Mouse (Mus musculus): ENCODE measurements around the gene Neurl1b. TPM values are rescaled to one million over a fixed set of nuclear protein-coding genes. Genes with fewer than 3 reads are reported as not detected.

The Neurl1b gene
- polyA plus RNA-seq, 1 experiment = 0.99 TPM

DNA sequence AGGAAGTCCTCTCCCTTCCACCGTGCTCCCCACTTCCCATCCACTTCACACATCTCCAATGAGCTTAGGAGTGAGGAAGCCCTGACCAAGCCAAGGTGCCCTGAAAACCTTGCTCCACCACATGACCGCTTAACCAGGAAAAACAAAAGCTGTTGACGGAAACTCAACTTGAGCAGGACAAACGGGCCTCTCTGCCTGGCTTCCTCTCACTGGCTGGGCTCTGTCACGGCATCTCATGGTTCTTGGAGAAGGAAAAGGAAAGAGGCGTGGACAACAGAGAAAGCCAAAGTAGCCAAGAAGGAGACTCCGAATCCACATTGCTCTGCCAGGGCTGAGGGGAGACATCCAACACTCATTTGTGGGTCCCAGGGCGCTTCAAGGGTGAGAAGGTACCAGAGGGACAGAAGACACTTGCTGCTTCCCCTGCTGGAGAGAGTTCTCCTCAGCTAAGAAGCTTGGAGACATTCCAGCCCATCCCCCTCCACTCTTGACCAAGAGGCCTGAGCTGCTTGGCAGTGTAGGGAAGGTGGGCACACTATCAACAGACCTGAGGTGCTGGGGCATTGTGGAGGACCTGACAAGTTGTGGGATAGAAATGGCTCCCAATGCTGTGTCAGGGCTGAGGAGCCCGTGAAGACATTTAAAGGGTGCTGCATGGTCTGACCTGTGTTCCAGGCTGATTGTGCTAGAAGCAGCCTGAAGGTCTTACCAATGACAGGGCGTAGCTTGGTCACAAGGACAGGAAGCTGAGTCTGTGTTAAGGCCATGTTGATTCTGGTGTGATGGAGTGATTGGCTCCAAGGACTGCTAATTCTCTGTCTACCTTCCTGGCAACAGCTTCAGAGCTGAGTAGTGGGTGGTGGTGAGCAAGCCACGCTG lies 29.1 kb upstream of the Neurl1b start:
- Histone ChIP-seq H3K4me1 (ENCODE audit: control insufficient read depth, insufficient read depth, insufficient read length, low read length) (peaks cover 63% of the 10 kb centered on the region), H3K4me3 (ENCODE audit: insufficient read depth, low read depth, low read length) (peak overlapping the region; percentile 41), H3K27ac (replicated peaks; ENCODE audit: low read depth, low read length) (peak overlapping the region; percentile 100)

DNA sequence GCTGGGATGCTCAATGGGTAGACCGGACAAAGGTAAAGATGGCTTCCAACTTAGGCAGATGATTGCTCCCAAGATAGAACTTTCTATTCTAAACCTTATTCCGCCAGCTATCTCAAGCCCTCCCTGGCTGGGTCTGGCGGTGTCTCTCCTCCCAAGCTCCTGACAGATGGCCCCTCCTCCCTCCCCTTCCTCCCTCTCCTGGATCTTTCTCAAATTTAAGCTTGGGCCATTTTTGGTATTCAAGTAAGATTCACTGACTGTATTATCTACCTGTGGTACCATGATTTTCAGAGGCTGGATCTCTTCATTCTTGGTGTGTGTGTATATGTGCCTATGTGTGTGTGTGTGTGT lies 28.5 kb upstream of the Neurl1b start:
- H3K4me1 ChIP-seq (ENCODE audit: control insufficient read depth, insufficient read depth, insufficient read length, low read length) = peaks cover 66% of the 10 kb centered on the region
- H3K27ac ChIP-seq (replicated peaks; ENCODE audit: low read depth, low read length) = peak overlapping the region; percentile 92
- 0 out of 2 replicates have a peak overlapping the region, but pooled peaks have one; percentile 9 for H3K4me3 ChIP-seq (ENCODE audit: insufficient read depth, low read depth, low read length)

DNA sequence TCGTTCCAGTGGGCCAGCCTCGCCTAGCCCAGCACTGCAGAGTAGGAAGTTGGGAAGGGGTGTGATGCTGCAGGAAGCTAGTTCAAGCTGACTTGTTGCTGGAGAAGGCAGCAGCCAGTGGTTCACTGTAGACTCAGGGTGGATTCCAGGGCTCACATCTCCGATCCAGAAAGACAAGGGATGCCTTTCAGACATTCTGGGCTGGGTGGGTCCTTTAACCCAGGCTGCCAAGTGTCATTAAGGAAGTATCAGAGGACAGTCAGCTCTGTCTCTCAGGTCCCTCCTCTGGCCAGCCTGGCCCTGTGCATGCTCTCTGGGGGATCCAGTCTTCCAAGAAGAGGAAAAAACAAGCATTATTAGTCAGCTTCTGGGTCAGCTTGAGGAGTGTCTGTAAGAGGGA lies 26.5 kb upstream of the Neurl1b start:
- H3K4me3 ChIP-seq (ENCODE audit: insufficient read depth, low read depth, low read length) = no peak overlapping the region
- H3K27ac ChIP-seq (replicated peaks; ENCODE audit: low read depth, low read length) = peak overlapping the region; percentile 66
- H3K4me1 ChIP-seq (ENCODE audit: control insufficient read depth, insufficient read depth, insufficient read length, low read length) = peaks cover 50% of the 10 kb centered on the region

DNA sequence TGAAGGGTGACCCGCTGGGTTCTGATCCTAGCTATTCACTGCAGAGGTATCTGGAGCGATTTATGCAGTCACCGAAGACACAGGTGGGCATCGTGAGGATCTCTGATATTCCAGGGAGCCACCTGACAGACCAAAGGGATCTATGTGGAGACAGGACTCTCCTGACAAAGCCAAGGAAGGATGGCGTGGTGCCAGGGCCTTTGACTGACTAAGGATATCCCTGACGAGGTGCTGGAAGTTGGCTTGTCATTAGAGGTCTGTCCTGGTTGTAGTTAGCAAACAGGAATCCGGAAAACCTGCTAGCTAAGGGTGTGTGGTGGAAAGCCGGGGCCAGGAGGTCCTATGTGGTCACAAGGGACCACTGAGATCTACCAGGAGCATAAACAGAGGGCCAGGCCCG lies 25.4 kb upstream of the Neurl1b start:
- H3K4me3 ChIP-seq (ENCODE audit: insufficient read depth, low read depth, low read length) = no peak overlapping the region
- H3K4me1 ChIP-seq (ENCODE audit: control insufficient read depth, insufficient read depth, insufficient read length, low read length) = peaks cover 42% of the 10 kb centered on the region
- peak overlapping the region; percentile 91 for H3K27ac ChIP-seq (replicated peaks; ENCODE audit: low read depth, low read length)

DNA sequence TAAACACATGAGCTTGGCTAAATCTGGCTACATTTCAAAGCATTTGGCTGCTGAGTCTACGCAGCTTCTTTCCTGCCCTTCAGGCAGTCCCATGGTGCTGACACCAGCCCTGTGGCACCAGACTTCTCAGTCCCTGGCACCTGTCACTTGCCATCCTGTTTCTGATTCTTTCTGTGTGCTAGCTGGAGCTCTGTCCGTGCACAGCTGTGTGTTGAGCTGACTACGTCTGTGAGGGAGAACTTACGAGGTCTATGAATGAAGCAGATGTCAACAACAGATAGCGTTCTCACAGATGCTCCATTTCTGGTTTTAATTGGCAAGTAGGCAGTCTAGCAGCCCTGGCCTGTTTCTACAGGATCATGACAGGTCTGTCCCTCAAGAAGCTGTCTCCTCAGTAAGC lies 24.0 kb upstream of the Neurl1b start:
- Histone ChIP-seq H3K4me1 (ENCODE audit: control insufficient read depth, insufficient read depth, insufficient read length, low read length) (peaks cover 39% of the 10 kb centered on the region), H3K27ac (replicated peaks; ENCODE audit: low read depth, low read length) (no peak overlapping the region), H3K4me3 (ENCODE audit: insufficient read depth, low read depth, low read length) (no peak overlapping the region)

DNA sequence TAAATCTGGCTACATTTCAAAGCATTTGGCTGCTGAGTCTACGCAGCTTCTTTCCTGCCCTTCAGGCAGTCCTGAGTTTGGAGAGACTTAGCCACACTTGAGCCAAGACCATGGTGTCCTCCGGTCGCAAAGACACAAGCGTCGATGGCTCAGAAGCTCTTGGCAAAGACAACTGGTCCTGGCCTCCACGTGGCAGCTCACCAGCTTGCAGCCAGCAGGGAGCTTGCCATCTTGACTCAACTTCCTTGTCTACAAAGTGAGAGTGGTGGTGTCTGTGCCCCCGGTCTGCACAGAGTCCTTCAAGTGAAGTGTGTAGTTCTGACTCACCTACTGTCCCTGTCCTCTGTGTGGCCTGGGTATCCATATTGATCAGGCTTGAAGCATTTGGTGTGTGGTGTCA lies 22.3 kb upstream of the Neurl1b start:
- peaks cover 32% of the 10 kb centered on the region for H3K4me1 ChIP-seq (ENCODE audit: control insufficient read depth, insufficient read depth, insufficient read length, low read length)

DNA sequence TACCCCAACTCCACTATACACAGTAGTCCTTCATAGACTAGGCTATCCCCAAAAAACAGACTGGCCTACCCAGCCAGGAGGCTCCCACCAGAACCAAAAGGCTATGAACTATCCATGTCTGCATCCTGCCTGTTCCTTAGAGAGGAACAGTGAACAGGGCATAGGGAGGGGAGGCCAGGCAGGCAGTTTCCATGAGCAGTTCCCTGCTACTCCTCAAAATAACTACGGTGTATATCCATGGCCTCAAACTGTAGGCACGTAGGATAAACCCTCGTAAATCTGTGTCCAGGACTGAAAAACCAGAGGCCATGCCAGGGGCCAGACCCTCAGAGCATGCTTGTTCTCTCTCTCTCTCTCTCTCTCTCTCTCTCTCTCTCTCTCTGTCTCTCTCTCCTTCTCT lies 17.9 kb upstream of the Neurl1b start:
- peak overlapping the region; percentile 82 for H3K27ac ChIP-seq (replicated peaks; ENCODE audit: low read depth, low read length)
- H3K4me3 ChIP-seq (ENCODE audit: insufficient read depth, low read depth, low read length) = no peak overlapping the region
- peaks cover 8% of the 10 kb centered on the region for H3K4me1 ChIP-seq (ENCODE audit: control insufficient read depth, insufficient read depth, insufficient read length, low read length)

More for the DNA sequence above, 22.3 kb upstream of the Neurl1b start:
- H3K4me3 ChIP-seq (ENCODE audit: insufficient read depth, low read depth, low read length) = no peak overlapping the region
- H3K27ac ChIP-seq (replicated peaks; ENCODE audit: low read depth, low read length) = no peak overlapping the region

DNA sequence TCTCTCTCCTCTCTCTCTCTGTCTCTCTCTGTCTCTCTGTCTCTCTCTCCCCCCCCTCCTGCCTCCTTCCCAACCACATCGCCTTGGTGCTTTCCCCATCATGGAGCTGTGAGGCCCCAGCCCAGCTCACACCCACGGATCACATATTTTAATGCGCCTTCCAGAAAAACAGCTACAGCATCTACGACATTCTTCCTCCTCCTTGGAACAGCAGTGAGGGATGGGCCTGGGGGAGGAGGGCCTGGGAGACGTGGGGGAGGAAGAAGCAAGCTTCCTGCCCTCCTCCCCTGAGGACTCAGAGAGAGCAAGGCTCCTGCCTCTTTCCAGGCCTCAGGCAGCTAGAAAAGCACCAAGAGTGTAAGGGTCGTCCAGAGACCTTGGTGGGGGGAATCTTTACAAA lies 17.3 kb upstream of the Neurl1b start:
- H3K4me1 ChIP-seq (ENCODE audit: control insufficient read depth, insufficient read depth, insufficient read length, low read length) = peaks cover 8% of the 10 kb centered on the region
- H3K27ac ChIP-seq (replicated peaks; ENCODE audit: low read depth, low read length) = peak overlapping the region; percentile 86
- no peak overlapping the region for H3K4me3 ChIP-seq (ENCODE audit: insufficient read depth, low read depth, low read length)

DNA sequence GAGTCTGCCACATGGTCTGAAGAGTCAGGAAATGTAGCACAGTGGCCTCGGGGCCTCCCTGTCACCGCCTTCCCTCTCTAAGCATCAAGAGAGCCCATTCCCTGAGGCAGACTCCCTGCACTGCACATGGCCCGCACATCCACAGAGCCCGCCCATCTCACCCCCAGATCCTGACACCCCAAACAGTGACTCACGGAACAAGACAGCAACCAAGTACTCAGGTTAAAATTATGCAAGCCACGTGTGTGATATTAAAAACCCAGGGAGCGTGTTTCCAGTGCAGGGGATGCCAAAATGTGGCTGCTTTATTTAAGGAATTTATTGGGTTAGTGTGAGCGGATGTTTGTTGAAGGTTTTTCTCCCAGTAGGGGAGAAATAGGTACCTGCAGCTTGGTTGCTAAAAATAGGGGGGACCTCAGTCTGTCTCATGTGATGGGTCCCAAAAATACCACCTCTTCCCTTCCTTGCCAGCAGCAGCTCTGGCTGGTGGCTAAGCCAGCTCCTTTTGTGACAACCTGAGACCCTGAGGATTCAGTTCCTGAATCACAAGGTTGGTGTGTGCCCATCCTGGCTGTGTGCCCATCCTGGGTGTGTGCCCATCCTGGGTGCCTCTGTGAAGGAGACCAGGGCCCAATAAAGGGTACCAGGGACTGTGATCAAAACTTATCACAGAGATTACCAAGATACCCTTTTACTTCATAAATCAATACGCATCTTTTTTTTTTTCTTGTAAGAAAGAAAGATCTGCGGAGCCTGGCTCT lies 9.1 kb upstream of the Neurl1b start:
- Histone ChIP-seq H3K4me3 (ENCODE audit: insufficient read depth, low read depth, low read length) (no peak overlapping the region), H3K27ac (replicated peaks; ENCODE audit: low read depth, low read length) (no peak overlapping the region), H3K4me1 (ENCODE audit: control insufficient read depth, insufficient read depth, insufficient read length, low read length) (no peaks in the 10 kb centered on the region)

DNA sequence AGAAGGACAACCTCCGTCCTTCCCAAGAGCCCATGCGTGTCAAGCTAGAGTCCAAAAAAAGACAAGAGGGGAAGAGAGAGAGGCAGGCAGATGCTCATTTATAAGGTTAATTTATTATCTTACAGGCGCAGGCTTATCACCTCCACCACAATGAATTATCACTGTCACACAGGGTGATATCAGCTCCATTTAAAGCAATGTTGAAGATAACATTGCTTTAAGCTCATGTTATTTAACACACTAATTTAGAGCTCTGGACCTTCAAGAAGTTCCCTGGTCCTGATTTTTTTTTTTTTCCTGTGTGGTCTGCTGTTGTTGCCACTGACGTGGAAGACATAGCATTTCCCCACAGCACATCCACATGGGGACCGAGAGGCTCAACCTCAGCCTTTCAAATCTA lies 1.7 kb upstream of the Neurl1b start:
- no peak overlapping the region for H3K27ac ChIP-seq (replicated peaks; ENCODE audit: low read depth, low read length)
- no peak overlapping the region for H3K4me3 ChIP-seq (ENCODE audit: insufficient read depth, low read depth, low read length)
- peaks cover 3% of the 10 kb centered on the region; the same call in 1 of the 2 replicates for H3K4me1 ChIP-seq (ENCODE audit: control insufficient read depth, insufficient read depth, insufficient read length, low read length)

DNA sequence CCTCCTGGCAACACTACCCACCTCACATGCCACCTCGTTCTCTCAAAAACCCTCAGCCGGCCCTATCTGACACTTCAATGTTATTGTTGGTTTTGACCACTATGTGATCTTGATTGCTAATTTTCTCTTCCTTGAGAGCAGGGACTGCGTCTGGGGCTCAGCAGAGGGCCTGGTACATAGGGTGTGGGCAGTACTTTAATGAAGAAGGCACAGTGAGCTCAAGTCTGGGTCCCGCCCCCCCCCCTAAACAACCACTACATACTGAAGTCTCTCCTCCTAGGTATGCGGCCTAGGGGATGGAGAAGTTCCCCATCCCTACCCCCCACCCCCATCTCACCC lies 476 bp upstream of the Neurl1b start:
- Histone ChIP-seq H3K27ac (replicated peaks; ENCODE audit: low read depth, low read length) (no peak overlapping the region), H3K4me1 (ENCODE audit: control insufficient read depth, insufficient read depth, insufficient read length, low read length) (peaks cover 10% of the 10 kb centered on the region), H3K4me3 (ENCODE audit: insufficient read depth, low read depth, low read length) (peak overlapping the region; percentile 66)

DNA sequence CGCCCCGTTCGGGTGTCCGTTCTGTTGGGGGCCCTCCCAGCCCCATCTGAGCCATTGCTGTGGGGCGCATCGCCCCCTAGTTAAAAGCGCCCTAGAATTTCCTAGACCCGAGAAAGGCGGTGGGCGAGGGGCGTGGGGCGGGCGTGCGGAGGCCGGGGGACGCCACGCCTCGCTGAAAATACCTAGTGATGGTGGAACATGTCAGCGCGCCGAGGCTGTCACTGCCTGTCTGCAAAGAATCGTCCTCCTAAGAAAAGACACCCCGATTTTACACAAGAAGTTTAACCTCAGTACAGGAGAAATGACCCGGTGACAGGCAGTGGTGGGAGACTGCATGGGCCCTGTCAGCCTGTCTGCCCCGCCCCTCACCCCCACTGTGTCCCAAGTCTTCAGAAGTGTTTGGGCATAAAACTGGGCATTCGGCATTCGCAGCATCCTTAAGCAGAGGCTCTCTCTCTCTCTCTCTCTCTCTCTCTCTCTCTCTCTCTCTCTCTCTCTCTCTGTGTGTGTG lies 781 bp downstream of the Neurl1b start:
- Histone ChIP-seq H3K27ac (replicated peaks; ENCODE audit: low read depth, low read length) (peak overlapping the region; percentile 55), H3K4me1 (ENCODE audit: control insufficient read depth, insufficient read depth, insufficient read length, low read length) (peaks cover 21% of the 10 kb centered on the region), H3K4me3 (ENCODE audit: insufficient read depth, low read depth, low read length) (peak overlapping the region; percentile 85)

DNA sequence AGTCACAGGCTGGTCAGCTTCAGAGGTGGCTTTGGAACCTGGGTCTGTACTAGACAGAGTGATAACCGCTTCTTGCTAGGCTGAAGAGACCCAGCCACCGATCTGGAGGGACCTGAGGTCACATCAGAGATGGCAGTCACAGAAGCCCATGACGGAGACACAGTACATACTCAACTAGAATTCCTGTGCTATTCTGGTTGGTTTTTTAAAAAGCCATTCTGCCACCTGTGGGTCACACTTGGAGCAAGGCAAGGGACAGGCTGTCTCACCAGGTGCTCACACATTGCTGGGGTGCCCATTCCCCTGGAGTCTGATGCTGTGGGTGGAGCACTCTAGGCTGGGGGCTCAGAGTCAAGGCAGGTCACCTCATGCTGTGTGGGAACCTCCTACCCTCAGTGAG lies 1.5 kb downstream of the Neurl1b start:
- peak overlapping the region; percentile 55; the same call in 1 of the 2 replicates for H3K27ac ChIP-seq (replicated peaks; ENCODE audit: low read depth, low read length)
- H3K4me1 ChIP-seq (ENCODE audit: control insufficient read depth, insufficient read depth, insufficient read length, low read length) = peaks cover 26% of the 10 kb centered on the region
- peak overlapping the region; percentile 85 for H3K4me3 ChIP-seq (ENCODE audit: insufficient read depth, low read depth, low read length)

DNA sequence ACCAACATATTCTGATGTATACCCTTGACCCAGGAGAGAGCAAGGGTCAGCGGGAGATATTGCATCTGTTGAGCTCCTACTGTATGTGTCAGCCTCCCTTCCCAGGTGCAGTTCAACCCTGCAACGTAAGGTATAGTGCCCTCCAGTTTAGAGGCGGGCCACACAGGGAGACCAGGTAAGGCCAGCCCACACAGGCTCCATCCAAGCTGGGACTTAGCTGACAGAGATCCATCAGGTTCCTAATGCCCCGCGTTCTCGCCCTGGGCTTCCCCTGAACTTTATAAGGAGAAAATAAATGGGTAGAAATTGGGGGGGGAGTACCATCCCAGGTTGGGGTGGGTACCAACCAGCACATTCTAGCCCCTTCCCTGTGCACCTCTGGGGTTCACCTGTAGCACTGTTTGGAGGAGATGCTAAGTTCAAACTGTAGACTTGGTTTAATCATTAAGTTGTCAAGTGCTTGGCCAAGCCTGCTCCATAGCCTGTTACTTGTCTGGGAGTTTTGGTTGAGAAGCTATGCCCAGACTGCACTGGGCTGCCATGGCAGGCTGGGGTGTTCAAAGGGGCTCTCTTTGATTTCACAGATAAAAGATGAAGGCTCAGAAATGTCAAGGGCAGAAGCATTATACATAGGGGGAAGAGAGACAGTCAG lies 3.3 kb downstream of the Neurl1b start:
- Histone ChIP-seq H3K4me1 (ENCODE audit: control insufficient read depth, insufficient read depth, insufficient read length, low read length) (peaks cover 41% of the 10 kb centered on the region), H3K27ac (replicated peaks; ENCODE audit: low read depth, low read length) (no peak overlapping the region), H3K4me3 (ENCODE audit: insufficient read depth, low read depth, low read length) (no peak overlapping the region)
